8 mouse cellular contexts compared by ENCODE assay signal in the genomic region with DNA sequence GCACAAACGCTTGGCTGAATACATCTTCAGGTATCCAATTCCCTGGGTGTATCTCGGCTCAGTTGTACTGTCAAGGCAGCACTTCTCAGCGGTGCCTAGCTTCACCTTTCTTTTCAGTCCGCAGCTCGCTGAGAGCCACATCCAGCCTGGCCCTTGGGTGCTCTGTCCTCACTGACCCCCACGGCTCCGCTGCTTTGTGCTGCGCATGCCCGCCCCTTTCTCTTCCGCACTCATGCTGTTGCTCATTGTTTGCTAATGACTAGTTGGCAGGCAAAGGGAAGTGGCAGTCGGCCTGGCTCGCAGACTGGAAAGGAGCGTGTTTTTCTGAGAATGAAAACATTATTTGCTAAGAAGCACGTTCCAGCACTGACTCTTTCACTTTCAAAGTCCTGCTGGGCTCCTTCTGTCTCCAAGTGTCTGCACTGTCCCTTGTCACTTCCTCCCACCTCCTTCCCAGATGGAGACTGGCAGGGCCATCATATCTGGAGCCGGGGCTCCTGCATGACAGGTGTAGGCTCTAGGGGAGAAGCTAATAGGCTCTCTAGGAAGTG.
DNase-seq lines count a peak whose midpoint lies in the region; ATAC-seq and TF ChIP-seq lines count a peak whose summit lies in the region.

No protein-coding gene starts in this region.

- TF ChIP-seq CTCF in E14TG2a.4 (conservative IDR thresholded peaks at IDR 0.05; ENCODE audit: low read length), result no peak
- TF ChIP-seq CTCF in testis, adult 2 months (IDR thresholded peaks at IDR 0.05; ENCODE audit: control insufficient read depth, insufficient read depth, insufficient replicate concordance, low read depth, low read length), result no peak

- intact Hi-C loops in heart, postnatal 36 days (cut with DNase I), result no loop called here

- 2% methylated on average over 15 of the region's 15 CpGs for WGBS in forebrain, embryonic 13.5 days
- 15% methylated on average over 15 of the region's 15 CpGs for WGBS in liver, embryonic 16.5 days (ENCODE audit: insufficient replicate concordance)
- 12% methylated on average over 15 of the region's 15 CpGs for WGBS in neural tube, embryonic 11.5 days

- ATAC-seq in forebrain, embryonic 13.5 days, result peak; percentile 87
- ATAC-seq in liver, embryonic 16.5 days (ENCODE audit: low read depth), result no peak; the same call in 1 of the 2 replicates
- ATAC-seq in neural tube, embryonic 11.5 days (ENCODE audit: insufficient read depth, low FRiP score, low TSS enrichment), result peak; percentile 71

- TF ChIP-seq POLR2A in testis, adult 2 months (IDR thresholded peaks at IDR 0.05; ENCODE audit: control insufficient read depth, low read depth, low read length), result no peak

- H3K36me3 ChIP-seq in E14TG2a.4 (ENCODE audit: insufficient read depth, low read length), result no peaks in the 10 kb centered on the region
- H3K36me3 ChIP-seq in forebrain, embryonic 13.5 days (ENCODE audit: poor library complexity, severe bottlenecking), result no peaks in the 10 kb centered on the region
- H3K36me3 ChIP-seq in liver, embryonic 16.5 days (ENCODE audit: control insufficient read depth, insufficient read depth), result no peaks in the 10 kb centered on the region
- H3K36me3 ChIP-seq in neural tube, embryonic 11.5 days (ENCODE audit: control insufficient read depth, insufficient read depth, low read length), result no peaks in the 10 kb centered on the region
- no peaks in the 10 kb centered on the region for H3K36me3 ChIP-seq in testis, adult 2 months (ENCODE audit: control insufficient read depth, insufficient read depth, low read length)

- H3K4me2 ChIP-seq in forebrain, embryonic 13.5 days, result peak overlapping the region; percentile 69
- peak overlapping the region; percentile 30 for H3K4me2 ChIP-seq in liver, embryonic 16.5 days (ENCODE audit: low read depth, low read length)
- H3K4me2 ChIP-seq in neural tube, embryonic 11.5 days (ENCODE audit: low read depth), result peak overlapping the region; percentile 55

- H3K9ac ChIP-seq in forebrain, embryonic 13.5 days, result peak overlapping the region; percentile 60
- no peak overlapping the region for H3K9ac ChIP-seq in liver, embryonic 16.5 days (ENCODE audit: low read depth, low read length)
- peak overlapping the region; percentile 5 for H3K9ac ChIP-seq in neural tube, embryonic 11.5 days (ENCODE audit: low read length)

- H3K27me3 ChIP-seq in E14TG2a.4 (ENCODE audit: insufficient read depth, low read length), result peaks cover 9% of the 10 kb centered on the region
- H3K27me3 ChIP-seq in forebrain, embryonic 13.5 days, result no peaks in the 10 kb centered on the region
- no peaks in the 10 kb centered on the region for H3K27me3 ChIP-seq in liver, embryonic 16.5 days (ENCODE audit: control insufficient read depth, insufficient read depth, low read depth, low read length)
- no peaks in the 10 kb centered on the region for H3K27me3 ChIP-seq in neural tube, embryonic 11.5 days (ENCODE audit: control insufficient read depth, insufficient read depth, low read length)
- H3K27me3 ChIP-seq in testis, adult 2 months (ENCODE audit: control insufficient read depth, insufficient read depth, low read length), result no peaks in the 10 kb centered on the region

- peak overlapping the region; percentile 13; the same call in 1 of the 2 replicates for H3K4me3 ChIP-seq in E14TG2a.4 (replicated peaks; ENCODE audit: low read length)
- peak overlapping the region; percentile 37 for H3K4me3 ChIP-seq in brown adipose tissue, adult 24 weeks (ENCODE audit: insufficient read depth, low read depth, low read length)
- H3K4me3 ChIP-seq in forebrain, embryonic 13.5 days, result peak overlapping the region; percentile 38
- H3K4me3 ChIP-seq in liver, embryonic 16.5 days (ENCODE audit: low read depth, low read length), result peak overlapping the region; percentile 35
- peak overlapping the region; percentile 29 for H3K4me3 ChIP-seq in neural tube, embryonic 11.5 days (ENCODE audit: low read depth, low read length)
- H3K4me3 ChIP-seq in testis, adult 2 months (ENCODE audit: control insufficient read depth, low read depth, low read length), result peak overlapping the region; percentile 25

- H3K4me1 ChIP-seq in E14TG2a.4 (replicated peaks; ENCODE audit: low read depth, low read length), result peaks cover 10% of the 10 kb centered on the region; the same call in 1 of the 2 replicates
- no peaks in the 10 kb centered on the region for H3K4me1 ChIP-seq in brown adipose tissue, adult 24 weeks (ENCODE audit: control insufficient read depth, insufficient read depth, insufficient read length, low read length)
- H3K4me1 ChIP-seq in forebrain, embryonic 13.5 days, result peaks cover 17% of the 10 kb centered on the region
- no peaks in the 10 kb centered on the region; the same call in 1 of the 2 replicates for H3K4me1 ChIP-seq in liver, embryonic 16.5 days (ENCODE audit: control insufficient read depth, low read depth, low read length)
- H3K4me1 ChIP-seq in neural tube, embryonic 11.5 days (ENCODE audit: control insufficient read depth, insufficient read depth, low read length), result 0 out of 2 replicates have a peak, but pooled peaks cover 6% of the 10 kb centered on the region
- peaks cover 4% of the 10 kb centered on the region for H3K4me1 ChIP-seq in testis, adult 2 months (ENCODE audit: control insufficient read depth, insufficient read depth, low read length)

- H3K27ac ChIP-seq in brown adipose tissue, adult 24 weeks (replicated peaks; ENCODE audit: low read depth, low read length), result no peak overlapping the region
- no peak overlapping the region; the same call in 1 of the 2 replicates for H3K27ac ChIP-seq in forebrain, embryonic 13.5 days
- H3K27ac ChIP-seq in liver, embryonic 16.5 days (ENCODE audit: low read length), result no peak overlapping the region
- no peak overlapping the region for H3K27ac ChIP-seq in neural tube, embryonic 11.5 days (ENCODE audit: low read depth, low read length)
- no peak overlapping the region for H3K27ac ChIP-seq in testis, adult 2 months (ENCODE audit: control insufficient read depth, insufficient read depth, low read depth, low read length)

- peak; percentile 23 to 28 for DNase-seq in heart, postnatal 36 days
- DNase-seq in layer of hippocampus, adult 18-20 months (ENCODE audit: low spot score in 2 of 2), result peak; percentile 45 to 70
- peak; percentile 61 for DNase-seq in neural tube, embryonic 11.5 days (ENCODE audit: low spot score)

- no peaks in the 10 kb centered on the region for H3K9me3 ChIP-seq in E14TG2a.4 (ENCODE audit: low read length)
- H3K9me3 ChIP-seq in forebrain, embryonic 13.5 days (replicated peaks), result no peaks in the 10 kb centered on the region
- H3K9me3 ChIP-seq in liver, embryonic 16.5 days (replicated peaks; ENCODE audit: control insufficient read depth, low read length), result no peaks in the 10 kb centered on the region
- H3K9me3 ChIP-seq in neural tube, embryonic 11.5 days (ENCODE audit: control insufficient read depth, low read length), result no peaks in the 10 kb centered on the region
